8 mouse cellular contexts compared by ENCODE assay signal in the genomic region with DNA sequence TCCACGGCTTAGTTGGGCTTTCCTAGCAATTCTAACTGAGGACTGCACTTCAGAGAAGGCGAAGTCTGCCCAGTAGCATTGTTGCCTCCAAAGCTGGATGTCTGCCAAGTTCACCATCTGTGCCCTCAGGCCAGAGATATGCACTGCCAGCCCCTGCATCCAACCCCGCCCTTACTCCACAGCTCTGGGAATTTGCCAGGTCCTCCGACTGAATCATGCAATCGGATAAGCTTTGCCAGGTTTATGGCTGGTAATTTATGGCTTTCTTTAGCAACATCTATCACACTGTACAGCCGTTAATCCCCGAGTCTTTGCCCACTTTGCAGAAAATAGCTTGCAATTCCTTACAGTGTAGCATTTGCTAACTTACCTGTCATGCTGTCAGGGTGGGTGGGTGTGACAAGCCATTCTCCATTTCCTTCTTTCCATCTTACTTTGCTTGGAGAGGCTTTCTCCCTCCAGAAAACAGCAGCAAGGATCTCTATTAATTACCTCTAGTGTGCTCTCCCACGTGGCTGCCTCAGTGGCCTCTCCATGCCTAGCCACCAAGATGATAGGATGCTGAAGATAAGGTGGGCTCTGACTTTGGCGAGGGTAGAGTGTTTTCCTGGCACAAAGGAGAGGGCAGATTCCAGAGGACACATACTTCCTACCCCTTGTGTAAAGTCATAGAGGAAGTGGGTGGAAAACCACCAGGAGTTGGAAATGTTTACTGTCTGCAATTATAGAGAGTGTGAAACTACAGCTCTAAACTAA.
DNase-seq lines count a peak whose midpoint lies in the region; ATAC-seq lines count a peak whose summit lies in the region.

No protein-coding gene starts in this region.

- no peaks in the 10 kb centered on the region for H3K9me3 ChIP-seq in hindbrain, embryonic 12.5 days (replicated peaks)
- H3K9me3 ChIP-seq in hindbrain, embryonic 11.5 days (ENCODE audit: control insufficient read depth, low read length): no peaks in the 10 kb centered on the region
- no peaks in the 10 kb centered on the region for H3K9me3 ChIP-seq in intestine, embryonic 16.5 days (ENCODE audit: control insufficient read depth, low read length)
- H3K9me3 ChIP-seq in limb, embryonic 12.5 days: no peaks in the 10 kb centered on the region

- no peak overlapping the region for H3K4me2 ChIP-seq in hindbrain, embryonic 12.5 days (replicated peaks)
- no peak overlapping the region for H3K4me2 ChIP-seq in hindbrain, embryonic 11.5 days (replicated peaks; ENCODE audit: low read depth, low read length)
- no peak overlapping the region for H3K4me2 ChIP-seq in intestine, embryonic 16.5 days (ENCODE audit: low read depth, low read length)
- H3K4me2 ChIP-seq in limb, embryonic 12.5 days: no peak overlapping the region

- no peaks in the 10 kb centered on the region for H3K27me3 ChIP-seq in hindbrain, embryonic 12.5 days
- no peaks in the 10 kb centered on the region for H3K27me3 ChIP-seq in hindbrain, embryonic 11.5 days (ENCODE audit: control insufficient read depth, insufficient read depth, low read length)
- no peaks in the 10 kb centered on the region for H3K27me3 ChIP-seq in intestine, embryonic 16.5 days (replicated peaks; ENCODE audit: control insufficient read depth, insufficient read depth, low read length)
- H3K27me3 ChIP-seq in limb, embryonic 12.5 days: 0 out of 2 replicates have a peak, but pooled peaks cover 6% of the 10 kb centered on the region

- H3K27ac ChIP-seq in hindbrain, embryonic 12.5 days: peak overlapping the region; percentile 30; the same call in 1 of the 2 replicates
- H3K27ac ChIP-seq in hindbrain, embryonic 11.5 days (ENCODE audit: low read depth, low read length): no peak overlapping the region
- H3K27ac ChIP-seq in intestine, embryonic 16.5 days (ENCODE audit: low read length): no peak overlapping the region
- H3K27ac ChIP-seq in limb, embryonic 12.5 days: no peak overlapping the region

- WGBS in hindbrain, embryonic 12.5 days: 58% methylated on average over 9 of the region's 9 CpGs
- 81% methylated on average over 9 of the region's 9 CpGs for WGBS in hindbrain, embryonic 11.5 days
- 15% methylated on average over 9 of the region's 9 CpGs for WGBS in intestine, embryonic 16.5 days
- WGBS in limb, embryonic 12.5 days: 21% methylated on average over 9 of the region's 9 CpGs

- ATAC-seq in hindbrain, embryonic 12.5 days (ENCODE audit: low FRiP score): peak; percentile 83
- ATAC-seq in hindbrain, embryonic 11.5 days (ENCODE audit: low FRiP score): no peak
- ATAC-seq in intestine, embryonic 16.5 days: peak; percentile 98
- peak; percentile 79 for ATAC-seq in limb, embryonic 12.5 days (ENCODE audit: insufficient number of reproducible peaks, insufficient read depth, low FRiP score, low TSS enrichment, low read depth)

- no peak for DNase-seq in hindbrain, embryonic 11.5 days (ENCODE audit: low spot score)
- peak; percentile 98 for DNase-seq in cerebellum, adult 11-12 months
- DNase-seq in frontal cortex, postnatal 36 days (ENCODE audit: low spot score in 2 of 2): peak; percentile 47 to 51
- DNase-seq in ovary, postnatal 14 days (ENCODE audit: low spot score): peak; percentile 64
- no peak for DNase-seq in thymus, postnatal 14 days

- peaks cover 25% of the 10 kb centered on the region for H3K4me1 ChIP-seq in hindbrain, embryonic 12.5 days
- no peaks in the 10 kb centered on the region; the same call in 1 of the 2 replicates for H3K4me1 ChIP-seq in hindbrain, embryonic 11.5 days (replicated peaks; ENCODE audit: control insufficient read depth, insufficient read depth, low read length)
- 0 out of 2 replicates have a peak, but pooled peaks cover 9% of the 10 kb centered on the region for H3K4me1 ChIP-seq in intestine, embryonic 16.5 days (ENCODE audit: control insufficient read depth, insufficient read depth, low read length)
- peaks cover 21% of the 10 kb centered on the region for H3K4me1 ChIP-seq in limb, embryonic 12.5 days (replicated peaks)

- H3K9ac ChIP-seq in hindbrain, embryonic 12.5 days: no peak overlapping the region
- no peak overlapping the region for H3K9ac ChIP-seq in hindbrain, embryonic 11.5 days (ENCODE audit: low read depth, low read length)
- no peak overlapping the region for H3K9ac ChIP-seq in intestine, embryonic 16.5 days (ENCODE audit: low read depth, low read length)
- no peak overlapping the region for H3K9ac ChIP-seq in limb, embryonic 12.5 days (replicated peaks)

- no peak overlapping the region for H3K4me3 ChIP-seq in hindbrain, embryonic 12.5 days
- no peak overlapping the region for H3K4me3 ChIP-seq in hindbrain, embryonic 11.5 days (ENCODE audit: low read depth, low read length)
- H3K4me3 ChIP-seq in intestine, embryonic 16.5 days (ENCODE audit: low read length): no peak overlapping the region
- no peak overlapping the region for H3K4me3 ChIP-seq in limb, embryonic 12.5 days (replicated peaks)

- H3K36me3 ChIP-seq in hindbrain, embryonic 12.5 days: no peaks in the 10 kb centered on the region
- H3K36me3 ChIP-seq in hindbrain, embryonic 11.5 days (ENCODE audit: control insufficient read depth, insufficient read depth, low read length): no peaks in the 10 kb centered on the region
- no peaks in the 10 kb centered on the region for H3K36me3 ChIP-seq in intestine, embryonic 16.5 days (ENCODE audit: control insufficient read depth, insufficient read depth, low read length)
- H3K36me3 ChIP-seq in limb, embryonic 12.5 days: no peaks in the 10 kb centered on the region

Comparison
In these comparisons a context has a peak if more than half of its experiments do, and no peak if none do; other contexts are left out.
1. DNase-seq: peak in cerebellum, adult 11-12 months (single experiment), frontal cortex, postnatal 36 days (2 of 2) and ovary, postnatal 14 days (single experiment); none in hindbrain, embryonic 11.5 days (single experiment) and thymus, postnatal 14 days (single experiment).